Mouse (Mus musculus) ES-Bruce4 (cell line): ENCODE results near the gene Snrnp70.

ENCODE experiments used
- EP300 ChIP-seq: IDR thresholded peaks from 2 replicates; pipeline ENCODE4 v1.6.1; 2011; ENCODE audit warnings: low read depth, low read length; ENCODE audit not compliant: insufficient read depth
- POLR2A ChIP-seq: IDR thresholded peaks from one replicate; pipeline ENCODE4 v1.8.1; 2011; ENCODE audit warnings: low read length; ENCODE audit not compliant: insufficient read depth

DNA sequence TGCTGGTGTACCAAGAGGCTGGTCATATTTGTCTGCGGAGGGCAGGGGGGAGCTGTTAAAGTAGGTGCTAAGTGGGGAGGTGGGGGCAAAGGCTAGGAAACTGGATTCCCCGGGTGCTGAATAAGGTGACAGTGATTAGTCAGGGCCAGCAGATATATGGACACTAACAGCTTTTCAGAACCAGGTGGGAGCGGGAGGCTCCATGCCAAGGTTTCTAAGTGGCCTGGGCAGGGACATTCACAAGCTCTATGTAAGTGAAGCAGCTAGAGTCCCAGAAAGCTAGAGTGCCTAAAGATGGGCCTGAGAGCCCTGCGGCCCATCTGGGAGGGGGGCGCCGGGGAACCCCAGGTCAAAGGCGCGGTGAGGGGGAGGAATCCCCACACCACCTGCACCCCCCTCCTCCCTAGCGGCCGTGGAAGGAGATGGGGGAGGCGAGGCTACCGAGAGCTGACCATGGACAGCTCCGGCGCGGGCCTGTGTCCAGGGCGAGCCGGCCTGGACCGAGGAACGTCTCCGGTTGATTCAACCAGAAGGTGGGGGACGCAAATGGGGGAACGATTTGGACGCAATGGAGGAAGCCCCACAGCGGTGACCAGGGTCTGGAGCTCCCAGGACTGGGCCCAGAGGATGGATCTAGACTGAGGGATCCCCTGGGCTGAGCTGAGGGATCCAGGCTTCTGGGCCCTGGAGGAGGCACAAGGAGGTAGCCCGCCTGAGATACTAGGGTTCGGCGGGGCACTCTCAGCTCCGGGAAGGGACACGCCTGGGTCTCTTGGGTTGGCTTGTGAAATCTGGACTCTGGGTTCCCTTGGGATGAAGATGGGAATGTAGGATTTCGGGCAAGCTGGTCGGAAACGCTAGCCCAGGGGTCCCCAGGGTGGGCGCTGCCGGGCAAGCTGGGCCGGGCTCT is 29.5 kb downstream of the Snrnp70 start:
- TF ChIP-seq POLR2A (no peak), EP300 (no peak)
